Mouse (Mus musculus) heart, embryonic 16.5 days (tissue): Measurements from ENCODE around the gene Prune1. TPM values are rescaled to one million over a fixed set of nuclear protein-coding genes. Genes with fewer than 3 reads are reported as not detected.

Experiments
- polyA plus RNA-seq: library from polyadenylated mRNA; unstranded; fragments of >200 nt; fragmentation: Nextera tagmentation; extraction: Ambion mirVana; gene quantifications from 2 replicates; pipeline ENCODE4 v1.2.1, GENCODE M21; 2015

Prune1 gene
- polyA plus RNA-seq, 1 experiment from 2014 or later = 31.4 TPM

Other genes starting within 250 kb of the Prune1 start
- gene Psmd4, start 239.5 kb downstream of the Prune1 start, polyA plus RNA-seq = 201 and 223 TPM in 2 replicates
- 17.6 and 17.9 TPM in 2 replicates for gene Pip5k1a, start 175.1 kb downstream of the Prune1 start, polyA plus RNA-seq
- 92.5 and 96.6 TPM in 2 replicates for gene Vps72, start 171.1 kb downstream of the Prune1 start, polyA plus RNA-seq
- gene Tmod4, start 157.6 kb downstream of the Prune1 start, polyA plus RNA-seq = 1.9 TPM in 2 replicates
- gene Scnm1, start 148.1 kb downstream of the Prune1 start, polyA plus RNA-seq = 54.1 and 59.2 TPM in 2 replicates
- 9.7 and 11.3 TPM in 2 replicates for gene Lysmd1, start 148.0 kb downstream of the Prune1 start, polyA plus RNA-seq
- gene Tnfaip8l2, start 139.7 kb downstream of the Prune1 start, polyA plus RNA-seq = 3.9 and 4.4 TPM in 2 replicates
- 1.5 and 2.7 TPM in 2 replicates for gene Sema6c, start 121.6 kb downstream of the Prune1 start, polyA plus RNA-seq
- gene Gabpb2, start 64.2 kb downstream of the Prune1 start, polyA plus RNA-seq = 6.3 and 6.6 TPM in 2 replicates
- 57.8 and 59.3 TPM in 2 replicates for gene Cdc42se1, start 53.3 kb downstream of the Prune1 start, polyA plus RNA-seq
- 9.8 and 11.5 TPM in 2 replicates for gene Mllt11, start 49.9 kb downstream of the Prune1 start, polyA plus RNA-seq
- 0.50 and 0.51 TPM in 2 replicates for gene Gm128, start 40.5 kb downstream of the Prune1 start, polyA plus RNA-seq
- gene Bnipl, start 30.9 kb downstream of the Prune1 start, polyA plus RNA-seq = 0.22 and 0.37 TPM in 2 replicates
- 24.7 and 28.2 TPM in 2 replicates for gene Mindy1, start 731 bp downstream of the Prune1 start, polyA plus RNA-seq
- 0.60 and 0.79 TPM in 2 replicates for gene Anxa9, start 25.1 kb upstream of the Prune1 start, polyA plus RNA-seq
- 139 and 145 TPM in 2 replicates for gene Cers2, start 32.7 kb upstream of the Prune1 start, polyA plus RNA-seq
- gene Setdb1, start 75.1 kb upstream of the Prune1 start, polyA plus RNA-seq = 20.1 and 21.5 TPM in 2 replicates
- not detected in 2 replicates for gene 4930558C23Rik, start 120.8 kb upstream of the Prune1 start, polyA plus RNA-seq
- 30.6 and 32.1 TPM in 2 replicates for gene Arnt, start 152.3 kb upstream of the Prune1 start, polyA plus RNA-seq
- 17.4 and 18.4 TPM in 2 replicates for gene Ctsk, start 217.2 kb upstream of the Prune1 start, polyA plus RNA-seq
- gene Ctss, start 244.7 kb upstream of the Prune1 start, polyA plus RNA-seq = 18.8 and 22.8 TPM in 2 replicates